Mouse (Mus musculus) hindbrain, embryonic 13.5 days (tissue): ENCODE measurements around the gene Slc35g2. TPM values are rescaled to one million over a fixed set of nuclear protein-coding genes. Genes with fewer than 3 reads are reported as not detected.
A peak's percentile ranks its signal among the peaks of the same experiment; 100 is the strongest.

Experiments
- ATAC-seq: fragments of 200-750 bp; cut with Nextera tagmentation; 2 replicates; pipeline ENCODE4 v1.8.0; 2017; ENCODE audit warnings: moderate TSS enrichment; ENCODE audit not compliant: low FRiP score
- H3K27ac ChIP-seq: fragments of 300-500 bp; sonication (generic); 2 replicates; pipeline ENCODE4 v1.5.1; 2015; ENCODE audit warnings: inconsistent platforms, mild to moderate bottlenecking, moderate library complexity
- H3K27me3 ChIP-seq: fragments of 300-500 bp; sonication (generic); 2 replicates; pipeline ENCODE4 v1.6.1; 2015; ENCODE audit warnings: mild to moderate bottlenecking, inconsistent platforms
- H3K36me3 ChIP-seq: fragments of 300-500 bp; sonication (generic); 2 replicates; pipeline ENCODE4 v1.6.1; 2015; ENCODE audit warnings: mild to moderate bottlenecking, inconsistent platforms
- H3K4me1 ChIP-seq: fragments of 300-500 bp; sonication (generic); replicated peaks from 2 replicates; pipeline ENCODE4 v1.6.1; 2015; ENCODE audit warnings: inconsistent platforms
- H3K4me2 ChIP-seq: fragments of 300-500 bp; sonication (generic); 2 replicates; pipeline ENCODE4 v1.6.1; 2015; ENCODE audit warnings: inconsistent platforms, mild to moderate bottlenecking, moderate library complexity
- H3K4me3 ChIP-seq: fragments of 300-500 bp; sonication (generic); 2 replicates; pipeline ENCODE4 v1.5.1; 2015; ENCODE audit warnings: mild to moderate bottlenecking, inconsistent platforms
- H3K9ac ChIP-seq: fragments of 300-500 bp; sonication (generic); 2 replicates; pipeline ENCODE4 v1.6.1; 2015; ENCODE audit warnings: mild to moderate bottlenecking, inconsistent platforms
- H3K9me3 ChIP-seq: fragments of 300-500 bp; sonication (generic); 2 replicates; pipeline ENCODE4 v1.6.1; 2016; ENCODE audit warnings: inconsistent platforms
- WGBS: fragments of 180-500 bp; shearing (Covaris S2); methylation state at CpG from one replicate; pipeline ENCODE4 v1.1.7; 2015; 5-methylcytosine and 5-hydroxymethylcytosine counted together
- polyA plus RNA-seq: library from polyadenylated mRNA; unstranded; fragments of >200 nt; fragmentation: Nextera tagmentation; extraction: Ambion mirVana; gene quantifications from 2 replicates; pipeline ENCODE4 v1.2.1, GENCODE M21; 2015

The Slc35g2 gene
- polyA plus RNA-seq: 15.4 and 16.6 TPM in 2 replicates

- Histone ChIP-seq H3K4me2 (peak within 1 kb of the TSS; percentile 78), H3K9ac (peak within 1 kb of the TSS; percentile 81), H3K27me3 (no peaks in the 10 kb centered on the region), H3K4me1 (peaks cover 11% of the 10 kb centered on the region), H3K9me3 (no peaks in the 10 kb centered on the region), H3K27ac (peak within 1 kb of the TSS; percentile 85), H3K4me3 (peak within 1 kb of the TSS; percentile 69), H3K36me3 (no peaks in the 10 kb centered on the region)
- ATAC-seq: peak; percentile 93
- under 1% methylated on average over 54 of the region's 55 CpGs for WGBS
These were observed at the start of gene Slc35g2 for GRCm38 (mm10) chr9:100570626-100571233. Slc35g2 (minus strand) TSS chr9:100571090.

- H3K27ac ChIP-seq: no peak overlapping the region
These were observed 46.1 kb upstream of the Slc35g2 start for GRCm38 (mm10) chr9:100616947-100617346.

GRCm38 (mm10) chr9:100613501-100614071 lies 42.7 kb upstream of the Slc35g2 start:
- no peak for ATAC-seq
- Histone ChIP-seq H3K4me1 (peaks cover 4% of the 10 kb centered on the region; the same call in 1 of the 2 replicates), H3K4me2 (no peak overlapping the region), H3K9ac (no peak overlapping the region), H3K9me3 (no peaks in the 10 kb centered on the region), H3K36me3 (no peaks in the 10 kb centered on the region), H3K27ac (no peak overlapping the region), H3K27me3 (no peaks in the 10 kb centered on the region), H3K4me3 (no peak overlapping the region)
- WGBS: 72% methylated on average over 3 of the region's 3 CpGs

More at GRCm38 (mm10) chr9:100616947-100617346, 46.1 kb upstream of the Slc35g2 start:
- 34% methylated on average over 11 of the region's 11 CpGs for WGBS
- Histone ChIP-seq H3K4me2 (no peak overlapping the region), H3K36me3 (no peaks in the 10 kb centered on the region), H3K9me3 (no peaks in the 10 kb centered on the region), H3K4me3 (no peak overlapping the region), H3K9ac (no peak overlapping the region), H3K4me1 (peaks cover 8% of the 10 kb centered on the region), H3K27me3 (no peaks in the 10 kb centered on the region)
- no peak for ATAC-seq

GRCm38 (mm10) chr9:100605985-100606554 lies 35.2 kb upstream of the Slc35g2 start:
- peaks cover 7% of the 10 kb centered on the region; the same call in 1 of the 2 replicates for H3K4me1 ChIP-seq
- H3K27me3 ChIP-seq: no peaks in the 10 kb centered on the region
- no peak overlapping the region for H3K27ac ChIP-seq
- no peak for ATAC-seq
- no peak overlapping the region for H3K4me2 ChIP-seq
- no peak overlapping the region for H3K4me3 ChIP-seq
- no peaks in the 10 kb centered on the region for H3K9me3 ChIP-seq
- H3K9ac ChIP-seq: no peak overlapping the region
- no peaks in the 10 kb centered on the region for H3K36me3 ChIP-seq
- 50% methylated on average over 7 of the region's 7 CpGs for WGBS

- Histone ChIP-seq H3K9ac (no peak overlapping the region), H3K4me1 (peaks cover 7% of the 10 kb centered on the region; the same call in 1 of the 2 replicates), H3K36me3 (no peaks in the 10 kb centered on the region), H3K9me3 (no peaks in the 10 kb centered on the region), H3K4me3 (no peak overlapping the region), H3K27me3 (no peaks in the 10 kb centered on the region), H3K27ac (no peak overlapping the region), H3K4me2 (no peak overlapping the region)
- ATAC-seq: no peak
- WGBS: 98% methylated on average over 1 of the region's 1 CpGs
These were observed 34.6 kb upstream of the Slc35g2 start for GRCm38 (mm10) chr9:100605522-100605921.

GRCm38 (mm10) chr9:100603156-100603555 lies 32.3 kb upstream of the Slc35g2 start:
- Histone ChIP-seq H3K4me1 (peaks cover 23% of the 10 kb centered on the region), H3K27ac (no peak overlapping the region), H3K4me2 (no peak overlapping the region), H3K9ac (no peak overlapping the region), H3K36me3 (no peaks in the 10 kb centered on the region), H3K27me3 (no peaks in the 10 kb centered on the region), H3K4me3 (no peak overlapping the region), H3K9me3 (no peaks in the 10 kb centered on the region)
- whole genome bisulfite sequencing: 73% methylated on average over 5 of the region's 5 CpGs
- ATAC-seq: no peak

- no peak overlapping the region for H3K9ac ChIP-seq
- no peaks in the 10 kb centered on the region for H3K9me3 ChIP-seq
- 91% methylated on average over 1 of the region's 1 CpGs for WGBS
- H3K36me3 ChIP-seq: no peaks in the 10 kb centered on the region
- H3K4me2 ChIP-seq: no peak overlapping the region
- H3K27me3 ChIP-seq: no peaks in the 10 kb centered on the region; the same call in 1 of the 2 replicates
- no peak overlapping the region for H3K4me3 ChIP-seq
- ATAC-seq: no peak
- H3K27ac ChIP-seq: no peak overlapping the region
- H3K4me1 ChIP-seq: peaks cover 23% of the 10 kb centered on the region
These were observed 31.2 kb upstream of the Slc35g2 start for GRCm38 (mm10) chr9:100602130-100602529.

GRCm38 (mm10) chr9:100599761-100600328 lies 29.0 kb upstream of the Slc35g2 start:
- ATAC-seq: no peak
- 34% methylated on average over 3 of the region's 3 CpGs for WGBS
- H3K27me3 ChIP-seq: no peaks in the 10 kb centered on the region; the same call in 1 of the 2 replicates
- no peak overlapping the region for H3K4me3 ChIP-seq
- no peaks in the 10 kb centered on the region for H3K36me3 ChIP-seq
- no peak overlapping the region for H3K4me2 ChIP-seq
- no peak overlapping the region for H3K9ac ChIP-seq
- H3K9me3 ChIP-seq: no peaks in the 10 kb centered on the region
- H3K27ac ChIP-seq: no peak overlapping the region
- peaks cover 16% of the 10 kb centered on the region for H3K4me1 ChIP-seq

GRCm38 (mm10) chr9:100597546-100597945 lies 26.7 kb upstream of the Slc35g2 start, which contains the start of gene Stag1:
Stag1 (plus strand) TSS chr9:100597798.
- Histone ChIP-seq H3K27me3 (no peaks in the 10 kb centered on the region; the same call in 1 of the 2 replicates), H3K4me1 (peaks cover 16% of the 10 kb centered on the region), H3K36me3 (no peaks in the 10 kb centered on the region), H3K4me3 (no peak within 1 kb of the TSS), H3K9me3 (no peaks in the 10 kb centered on the region), H3K9ac (no peak within 1 kb of the TSS), H3K27ac (no peak within 1 kb of the TSS), H3K4me2 (no peak within 1 kb of the TSS)
- no peak for ATAC-seq
- 85% methylated on average over 8 of the region's 8 CpGs for WGBS

- WGBS: 88% methylated on average over 8 of the region's 8 CpGs
- ATAC-seq: no peak
- Histone ChIP-seq H3K27me3 (no peaks in the 10 kb centered on the region; the same call in 1 of the 2 replicates), H3K4me3 (no peak overlapping the region), H3K9me3 (no peaks in the 10 kb centered on the region), H3K4me1 (peaks cover 16% of the 10 kb centered on the region), H3K36me3 (no peaks in the 10 kb centered on the region), H3K9ac (no peak overlapping the region), H3K4me2 (no peak overlapping the region), H3K27ac (no peak overlapping the region)
These were observed 25.4 kb upstream of the Slc35g2 start for GRCm38 (mm10) chr9:100596317-100596716.

- ATAC-seq: no peak
- 77% methylated on average over 4 of the region's 4 CpGs for WGBS
- Histone ChIP-seq H3K27me3 (no peaks in the 10 kb centered on the region), H3K4me2 (no peak overlapping the region), H3K36me3 (no peaks in the 10 kb centered on the region), H3K9me3 (no peaks in the 10 kb centered on the region), H3K4me1 (no peaks in the 10 kb centered on the region), H3K4me3 (no peak overlapping the region), H3K27ac (no peak overlapping the region), H3K9ac (no peak overlapping the region)
These were observed 19.6 kb upstream of the Slc35g2 start for GRCm38 (mm10) chr9:100590462-100590861.

- Histone ChIP-seq H3K9ac (no peak overlapping the region), H3K27ac (no peak overlapping the region), H3K4me2 (no peak overlapping the region), H3K9me3 (no peaks in the 10 kb centered on the region), H3K36me3 (no peaks in the 10 kb centered on the region), H3K4me1 (peaks cover 19% of the 10 kb centered on the region), H3K4me3 (no peak overlapping the region), H3K27me3 (no peaks in the 10 kb centered on the region)
- WGBS: 89% methylated on average over 4 of the region's 4 CpGs
- no peak for ATAC-seq
These were observed 13.1 kb upstream of the Slc35g2 start for GRCm38 (mm10) chr9:100584031-100584430.
